Mouse (Mus musculus): ENCODE measurements at regions not wholly inside any gene's neighbourhood (a gene's known extent, or its start where the extent isn't known, plus 50 kb on each side); places are given as distances from the start of the nearest gene placed in this dataset.

- 5% methylated on average over 12 of the region's 12 CpGs for WGBS
- no peaks in the 10 kb centered on the region for H3K4me1 ChIP-seq (replicated peaks; ENCODE audit: control insufficient read depth, insufficient read depth)
- H3K36me3 ChIP-seq (ENCODE audit: control insufficient read depth, insufficient read depth, low read length), result no peaks in the 10 kb centered on the region
- no peak overlapping the region for H3K27ac ChIP-seq (replicated peaks)
- ATAC-seq (ENCODE audit: low FRiP score, low TSS enrichment) (peak; percentile 24; the same call in 1 of the 2 replicates), DNase-seq (ENCODE audit: low spot score) (peak; percentile 46)
- H3K27me3 ChIP-seq (ENCODE audit: control insufficient read depth, insufficient read depth, low read length), result no peaks in the 10 kb centered on the region
- no peaks in the 10 kb centered on the region for H3K9me3 ChIP-seq (ENCODE audit: control insufficient read depth, low read length)
- no peak overlapping the region for H3K4me3 ChIP-seq (ENCODE audit: low read depth, low read length)
- 0 out of 2 replicates have a peak overlapping the region, but pooled peaks have one; percentile 3 for H3K4me2 ChIP-seq (replicated peaks; ENCODE audit: low read depth)
- no peak for TF ChIP-seq CTCF (IDR thresholded peaks at IDR 0.05; ENCODE audit: low read depth)
- no peak for TF ChIP-seq EP300 (optimal IDR thresholded peaks at IDR 0.05)
- no peak overlapping the region for H3K9ac ChIP-seq (ENCODE audit: low read length)
Observed at GRCm38 (mm10) chr10:119076100-119076566, 163.7 kb downstream of the Cand1 start.

- Histone ChIP-seq H3K4me2 (replicated peaks; ENCODE audit: low read depth) (0 out of 2 replicates have a peak overlapping the region, but pooled peaks have one; percentile 20), H3K27ac (replicated peaks) (no peak overlapping the region)
- WGBS, result 45% methylated on average over 15 of the region's 15 CpGs
Observed at GRCm38 (mm10) chr10:119074887-119075286, 165.0 kb downstream of the Cand1 start.

GRCm38 (mm10) chr10:119073991-119074390 lies 165.9 kb downstream of the Cand1 start:
- no peaks in the 10 kb centered on the region for H3K9me3 ChIP-seq (ENCODE audit: control insufficient read depth, low read length)
- ATAC-seq (ENCODE audit: low FRiP score, low TSS enrichment), result no peak
- no peak for TF ChIP-seq CTCF (IDR thresholded peaks at IDR 0.05; ENCODE audit: low read depth)
- TF ChIP-seq EP300 (optimal IDR thresholded peaks at IDR 0.05), result no peak
- H3K27me3 ChIP-seq (ENCODE audit: control insufficient read depth, insufficient read depth, low read length), result no peaks in the 10 kb centered on the region
- no peak overlapping the region for H3K9ac ChIP-seq (ENCODE audit: low read length)
- no peaks in the 10 kb centered on the region for H3K36me3 ChIP-seq (ENCODE audit: control insufficient read depth, insufficient read depth, low read length)
- no peak for DNase-seq (ENCODE audit: low spot score)
- WGBS, result 95% methylated on average over 3 of the region's 3 CpGs
- no peak overlapping the region for H3K27ac ChIP-seq (replicated peaks)
- no peak overlapping the region for H3K4me2 ChIP-seq (replicated peaks; ENCODE audit: low read depth)
- no peaks in the 10 kb centered on the region for H3K4me1 ChIP-seq (replicated peaks; ENCODE audit: control insufficient read depth, insufficient read depth)
- H3K4me3 ChIP-seq (ENCODE audit: low read depth, low read length), result no peak overlapping the region

More at GRCm38 (mm10) chr10:119074887-119075286, 165.0 kb downstream of the Cand1 start:
- DNase-seq (ENCODE audit: low spot score), result peak; percentile 47
- no peaks in the 10 kb centered on the region for H3K36me3 ChIP-seq (ENCODE audit: control insufficient read depth, insufficient read depth, low read length)
- H3K4me3 ChIP-seq (ENCODE audit: low read depth, low read length), result no peak overlapping the region
- H3K4me1 ChIP-seq (replicated peaks; ENCODE audit: control insufficient read depth, insufficient read depth), result no peaks in the 10 kb centered on the region
- H3K27me3 ChIP-seq (ENCODE audit: control insufficient read depth, insufficient read depth, low read length), result no peaks in the 10 kb centered on the region
- H3K9me3 ChIP-seq (ENCODE audit: control insufficient read depth, low read length), result no peaks in the 10 kb centered on the region
- ATAC-seq (ENCODE audit: low FRiP score, low TSS enrichment), result peak; percentile 63
- no peak overlapping the region for H3K9ac ChIP-seq (ENCODE audit: low read length)
- TF ChIP-seq EP300 (optimal IDR thresholded peaks at IDR 0.05) (no peak), CTCF (IDR thresholded peaks at IDR 0.05; ENCODE audit: low read depth) (no peak)

GRCm38 (mm10) chr10:119069410-119069809 lies 170.4 kb downstream of the Cand1 start:
- WGBS, result 40% methylated on average over 11 of the region's 11 CpGs
- peak; percentile 58; the same call in 1 of the 2 replicates for ATAC-seq (ENCODE audit: low FRiP score, low TSS enrichment)
- Histone ChIP-seq H3K4me2 (replicated peaks; ENCODE audit: low read depth) (no peak overlapping the region), H3K9me3 (ENCODE audit: control insufficient read depth, low read length) (no peaks in the 10 kb centered on the region), H3K4me3 (ENCODE audit: low read depth, low read length) (no peak overlapping the region), H3K27me3 (ENCODE audit: control insufficient read depth, insufficient read depth, low read length) (no peaks in the 10 kb centered on the region), H3K36me3 (ENCODE audit: control insufficient read depth, insufficient read depth, low read length) (no peaks in the 10 kb centered on the region), H3K4me1 (replicated peaks; ENCODE audit: control insufficient read depth, insufficient read depth) (no peaks in the 10 kb centered on the region), H3K9ac (ENCODE audit: low read length) (no peak overlapping the region), H3K27ac (replicated peaks) (0 out of 2 replicates have a peak overlapping the region, but pooled peaks have one; percentile 8)
- DNase-seq (ENCODE audit: low spot score), result peak; percentile 48
- TF ChIP-seq CTCF (IDR thresholded peaks at IDR 0.05; ENCODE audit: low read depth), result no peak
- no peak for TF ChIP-seq EP300 (optimal IDR thresholded peaks at IDR 0.05)

- Histone ChIP-seq H3K9me3 (ENCODE audit: control insufficient read depth, low read length) (no peaks in the 10 kb centered on the region), H3K4me2 (replicated peaks; ENCODE audit: low read depth) (no peak overlapping the region), H3K27me3 (ENCODE audit: control insufficient read depth, insufficient read depth, low read length) (no peaks in the 10 kb centered on the region), H3K9ac (ENCODE audit: low read length) (no peak overlapping the region), H3K36me3 (ENCODE audit: control insufficient read depth, insufficient read depth, low read length) (no peaks in the 10 kb centered on the region), H3K4me1 (replicated peaks; ENCODE audit: control insufficient read depth, insufficient read depth) (no peaks in the 10 kb centered on the region), H3K4me3 (ENCODE audit: low read depth, low read length) (no peak overlapping the region), H3K27ac (replicated peaks) (no peak overlapping the region)
- WGBS, result 80% methylated on average over 6 of the region's 6 CpGs
- ATAC-seq (ENCODE audit: low FRiP score, low TSS enrichment), result no peak
- DNase-seq (ENCODE audit: low spot score), result no peak
- no peak for TF ChIP-seq EP300 (optimal IDR thresholded peaks at IDR 0.05)
- 0 out of 2 replicates have a peak, but pooled peaks have one; percentile 13 for TF ChIP-seq CTCF (IDR thresholded peaks at IDR 0.05; ENCODE audit: low read depth)
Observed at GRCm38 (mm10) chr10:119067838-119068237, 172.0 kb downstream of the Cand1 start.

GRCm38 (mm10) chr10:119067366-119067765 lies 172.5 kb downstream of the Cand1 start:
- Histone ChIP-seq H3K9me3 (ENCODE audit: control insufficient read depth, low read length) (no peaks in the 10 kb centered on the region), H3K4me2 (replicated peaks; ENCODE audit: low read depth) (no peak overlapping the region), H3K9ac (ENCODE audit: low read length) (no peak overlapping the region), H3K27ac (replicated peaks) (no peak overlapping the region), H3K36me3 (ENCODE audit: control insufficient read depth, insufficient read depth, low read length) (no peaks in the 10 kb centered on the region), H3K27me3 (ENCODE audit: control insufficient read depth, insufficient read depth, low read length) (no peaks in the 10 kb centered on the region), H3K4me3 (ENCODE audit: low read depth, low read length) (no peak overlapping the region), H3K4me1 (replicated peaks; ENCODE audit: control insufficient read depth, insufficient read depth) (no peaks in the 10 kb centered on the region)
- WGBS, result 91% methylated on average over 8 of the region's 8 CpGs
- TF ChIP-seq EP300 (optimal IDR thresholded peaks at IDR 0.05) (no peak), CTCF (IDR thresholded peaks at IDR 0.05; ENCODE audit: low read depth) (no peak)
- DNase-seq (ENCODE audit: low spot score), result no peak
- ATAC-seq (ENCODE audit: low FRiP score, low TSS enrichment), result no peak

All from stomach, postnatal 0 days (tissue).